Mouse (Mus musculus) lung, embryonic 14.5 days (tissue): Measurements from ENCODE around the gene Gm4894. TPM values are rescaled to one million over a fixed set of nuclear protein-coding genes. Genes with fewer than 3 reads are reported as not detected.

Source experiments
- ATAC-seq: fragments of 200-750 bp; cut with Nextera tagmentation; 2 replicates; pipeline ENCODE4 v1.8.0; 2017; ENCODE audit warnings: mild to moderate bottlenecking, moderate TSS enrichment, moderate library complexity; ENCODE audit not compliant: insufficient read depth
- DNase-seq: peaks from one replicate; pipeline ENCODE4 v3.0.0-alpha.2; 2015
- H3K27ac ChIP-seq: fragments of 300-500 bp; sonication (generic); 2 replicates; pipeline ENCODE4 v1.5.1; 2014; ENCODE audit warnings: low read depth, mild to moderate bottlenecking, moderate library complexity
- H3K27me3 ChIP-seq: fragments of 300-500 bp; sonication (generic); 2 replicates; pipeline ENCODE4 v1.6.1; 2014; ENCODE audit warnings: low read length, control low read depth; ENCODE audit not compliant: insufficient read depth
- H3K36me3 ChIP-seq: fragments of 300-500 bp; sonication (generic); 2 replicates; pipeline ENCODE4 v1.6.1; 2014; ENCODE audit warnings: control low read depth; ENCODE audit not compliant: insufficient read depth
- H3K4me1 ChIP-seq: fragments of 300-500 bp; sonication (generic); 2 replicates; pipeline ENCODE4 v1.6.1; 2014; ENCODE audit warnings: antibody characterized with exemption, control low read depth; ENCODE audit not compliant: insufficient read depth
- H3K4me2 ChIP-seq: fragments of 300-500 bp; sonication (generic); 2 replicates; pipeline ENCODE4 v1.6.1; 2014; ENCODE audit warnings: mild to moderate bottlenecking
- H3K4me3 ChIP-seq: fragments of 300-500 bp; sonication (generic); 2 replicates; pipeline ENCODE4 v1.5.1; 2014; ENCODE audit warnings: low read depth, low read length
- H3K9ac ChIP-seq: fragments of 300-500 bp; sonication (generic); 2 replicates; pipeline ENCODE4 v1.6.1; 2014
- H3K9me3 ChIP-seq: fragments of 300-500 bp; sonication (generic); 2 replicates; pipeline ENCODE4 v1.6.1; 2016; ENCODE audit warnings: low read depth, low read length, control low read depth
- CTCF ChIP-seq: IDR thresholded peaks from 2 replicates; pipeline ENCODE4 v1.5.1; 2016; ENCODE audit warnings: antibody characterized with exemption, low read depth
- WGBS: fragments of 180-500 bp; shearing (Covaris S2); extraction: QIAGEN DNeasy Blood & Tissue Kit; methylation state at CpG from one replicate; pipeline ENCODE4 v1.1.7; 2014; 5-methylcytosine and 5-hydroxymethylcytosine counted together
- polyA plus RNA-seq: library from polyadenylated mRNA; unstranded; fragments of >200 nt; fragmentation: Nextera tagmentation; extraction: Ambion mirVana; gene quantifications from 2 replicates; pipeline ENCODE4 v1.2.1, GENCODE M21; 2014

Gm4894 gene
- not detected in 2 replicates for polyA plus RNA-seq

DNA sequence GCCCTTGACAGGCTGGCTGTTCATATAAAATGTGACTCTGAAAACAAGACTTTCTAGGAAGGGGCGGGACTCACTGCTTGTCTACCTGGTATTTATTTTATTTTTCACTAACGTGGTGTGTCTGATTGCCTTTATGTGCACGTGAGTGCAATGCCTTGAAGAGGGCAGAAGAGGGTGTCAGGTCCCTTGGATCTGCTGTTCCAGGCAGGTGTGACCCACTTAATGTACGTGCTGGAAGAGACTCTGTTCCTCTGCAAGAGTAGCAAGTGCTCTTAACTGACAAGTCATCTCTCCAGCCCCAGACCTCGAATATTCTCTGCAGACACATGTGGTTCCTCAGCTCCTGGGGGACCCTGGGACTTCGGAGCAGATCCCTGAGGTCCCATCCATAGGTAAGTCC lies at the start of gene Gm4894:
Gene Gm4894, plus strand, starts transcription at position 301 of the 400 bp plus-strand sequence.
- DNase-seq, result no peak
- no peaks in the 10 kb centered on the region for H3K36me3 ChIP-seq
- no peak for ATAC-seq
- no peak within 1 kb of the TSS for H3K4me3 ChIP-seq
- H3K9me3 ChIP-seq, result no peaks in the 10 kb centered on the region
- no peak for TF ChIP-seq CTCF
- no peak within 1 kb of the TSS for H3K9ac ChIP-seq
- no peaks in the 10 kb centered on the region for H3K4me1 ChIP-seq
- H3K4me2 ChIP-seq, result no peak within 1 kb of the TSS
- no peaks in the 10 kb centered on the region for H3K27me3 ChIP-seq
- H3K27ac ChIP-seq, result no peak within 1 kb of the TSS
- 48% methylated on average over 6 of the region's 6 CpGs for WGBS

DNA sequence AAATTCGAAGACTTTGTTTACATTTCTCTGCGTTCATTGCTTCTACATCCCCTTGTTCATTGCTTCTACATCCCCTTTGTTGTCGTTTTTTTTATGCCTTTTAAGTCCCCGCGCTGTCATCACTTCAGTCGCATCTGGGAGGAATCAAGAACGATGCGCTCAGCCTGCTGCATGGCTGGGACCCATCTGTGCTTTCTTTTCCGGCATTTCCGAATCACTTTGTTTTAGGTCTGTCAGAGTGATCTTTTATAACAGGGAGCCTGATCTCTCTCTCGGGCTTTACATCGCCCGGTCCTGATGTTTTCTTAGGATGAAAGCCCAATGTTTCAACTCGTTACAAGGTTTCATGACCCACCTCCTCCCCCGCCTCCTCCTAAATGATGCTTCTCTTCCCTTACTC lies 44.0 kb upstream of the Gm4894 start:
- no peak for TF ChIP-seq CTCF
- Histone ChIP-seq H3K9ac (no peak overlapping the region), H3K27ac (no peak overlapping the region), H3K9me3 (no peaks in the 10 kb centered on the region), H3K27me3 (no peaks in the 10 kb centered on the region), H3K36me3 (no peaks in the 10 kb centered on the region), H3K4me2 (peak overlapping the region; percentile 27; the same call in 1 of the 2 replicates), H3K4me1 (no peaks in the 10 kb centered on the region), H3K4me3 (no peak overlapping the region)
- ATAC-seq (peak; percentile 56), DNase-seq (peak; percentile 58)
- 16% methylated on average over 15 of the region's 15 CpGs for WGBS

DNA sequence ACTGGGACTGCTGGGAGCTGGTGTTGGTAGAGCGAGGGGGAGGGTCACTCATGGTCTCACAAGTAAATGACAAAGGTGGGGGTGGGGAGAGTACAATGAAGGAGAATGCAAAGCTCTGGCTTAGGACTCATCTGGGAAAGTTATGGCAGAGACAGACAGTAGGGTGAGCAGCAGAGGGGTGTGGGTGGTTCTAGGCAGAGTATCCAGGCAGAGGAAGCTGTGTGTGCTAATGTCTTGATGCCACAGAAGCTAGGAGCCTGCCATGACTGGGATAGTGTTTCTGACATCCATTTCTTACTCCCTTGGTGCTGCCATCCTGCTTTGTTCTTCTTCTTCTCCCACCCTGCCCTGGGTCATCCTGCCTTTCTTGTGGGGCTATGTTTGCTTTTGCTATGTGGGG lies 38.8 kb upstream of the Gm4894 start:
- no peak overlapping the region for H3K4me2 ChIP-seq
- ATAC-seq (no peak), DNase-seq (no peak)
- no peak overlapping the region for H3K27ac ChIP-seq
- no peak overlapping the region for H3K4me3 ChIP-seq
- H3K9me3 ChIP-seq, result no peaks in the 10 kb centered on the region
- H3K27me3 ChIP-seq, result no peaks in the 10 kb centered on the region
- no peaks in the 10 kb centered on the region for H3K4me1 ChIP-seq
- 37% methylated on average over 1 of the region's 1 CpGs for WGBS
- no peak for TF ChIP-seq CTCF
- no peak overlapping the region for H3K9ac ChIP-seq
- no peaks in the 10 kb centered on the region for H3K36me3 ChIP-seq

DNA sequence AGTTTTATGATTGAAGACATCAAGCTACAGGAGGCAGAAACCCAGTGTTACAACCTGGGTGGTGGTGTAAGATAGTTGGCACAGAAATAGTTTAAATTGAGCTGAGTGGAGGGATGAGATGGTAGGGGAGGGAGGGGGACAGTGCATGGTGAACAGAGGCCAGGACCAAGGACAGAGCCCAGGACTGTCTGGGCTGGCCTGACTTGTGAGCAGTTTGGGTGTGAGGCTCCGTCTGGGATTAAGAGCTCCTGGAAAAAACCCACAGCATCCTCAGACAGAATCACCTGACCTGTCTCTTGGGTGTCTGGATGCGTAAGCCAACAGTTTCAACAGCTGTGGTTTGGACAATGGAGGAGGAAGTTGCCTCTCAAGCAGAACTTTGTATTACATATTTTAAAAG lies 35.6 kb upstream of the Gm4894 start:
- 26% methylated on average over 2 of the region's 2 CpGs for WGBS

DNA sequence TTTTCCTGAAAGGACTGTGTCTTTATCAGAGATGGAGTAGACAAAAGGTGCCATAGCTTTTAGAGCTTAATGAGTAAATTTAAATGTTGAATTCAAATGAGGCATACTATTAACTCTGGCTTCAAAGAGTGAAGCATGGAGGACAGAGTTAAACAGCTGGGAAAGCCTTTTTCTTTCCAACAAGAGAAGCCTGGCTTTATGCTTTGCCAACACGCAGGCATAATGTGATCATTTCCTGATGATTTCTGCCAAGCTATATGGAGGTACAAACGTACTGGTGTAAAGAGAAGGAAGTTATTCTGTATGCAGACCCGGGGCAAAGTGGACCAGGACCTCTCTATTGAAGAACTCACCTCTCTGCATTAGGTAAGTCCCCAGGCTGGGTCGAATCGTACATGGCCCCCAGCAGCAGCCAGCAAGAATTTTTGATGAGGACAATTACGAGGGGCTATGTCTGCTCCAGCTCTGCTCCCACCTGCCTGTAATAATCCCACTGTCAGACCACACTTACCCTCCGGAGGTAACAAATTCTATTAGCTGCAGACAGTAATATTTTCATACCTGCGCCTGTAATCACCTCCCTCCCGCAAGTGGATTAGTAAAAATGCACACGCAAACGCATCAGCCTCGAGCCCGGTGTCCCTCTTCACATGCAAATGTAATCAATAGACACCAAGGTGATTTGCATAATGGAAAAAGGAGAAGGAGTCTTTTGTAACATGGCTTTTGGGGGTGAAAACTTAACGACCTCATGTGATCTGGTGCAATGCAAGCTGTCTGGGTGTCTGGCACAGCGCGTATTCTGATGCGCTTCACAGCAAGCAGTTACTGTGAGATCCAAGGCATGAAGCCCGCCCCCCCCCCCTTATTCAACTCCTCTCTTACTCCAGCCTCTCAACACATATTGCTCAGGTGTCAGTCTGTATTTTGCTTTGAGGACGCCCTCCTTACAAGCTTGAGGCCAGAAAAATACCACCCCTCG lies 32.4 kb upstream of the Gm4894 start:
- no peak for ATAC-seq
- Histone ChIP-seq H3K9ac (no peak overlapping the region), H3K4me2 (no peak overlapping the region), H3K9me3 (no peaks in the 10 kb centered on the region), H3K4me1 (no peaks in the 10 kb centered on the region), H3K27me3 (no peaks in the 10 kb centered on the region), H3K4me3 (no peak overlapping the region), H3K27ac (no peak overlapping the region), H3K36me3 (no peaks in the 10 kb centered on the region)
- no peak for DNase-seq
- no peak for TF ChIP-seq CTCF
- WGBS, result 79% methylated on average over 20 of the region's 20 CpGs

More for the DNA sequence above, 35.6 kb upstream of the Gm4894 start:
- DNase-seq, result peak; percentile 63
- Histone ChIP-seq H3K27ac (no peak overlapping the region), H3K36me3 (no peaks in the 10 kb centered on the region), H3K4me3 (no peak overlapping the region), H3K9ac (no peak overlapping the region), H3K4me1 (no peaks in the 10 kb centered on the region), H3K4me2 (no peak overlapping the region), H3K9me3 (no peaks in the 10 kb centered on the region), H3K27me3 (no peaks in the 10 kb centered on the region)
- TF ChIP-seq CTCF, result no peak
- ATAC-seq, result no peak

DNA sequence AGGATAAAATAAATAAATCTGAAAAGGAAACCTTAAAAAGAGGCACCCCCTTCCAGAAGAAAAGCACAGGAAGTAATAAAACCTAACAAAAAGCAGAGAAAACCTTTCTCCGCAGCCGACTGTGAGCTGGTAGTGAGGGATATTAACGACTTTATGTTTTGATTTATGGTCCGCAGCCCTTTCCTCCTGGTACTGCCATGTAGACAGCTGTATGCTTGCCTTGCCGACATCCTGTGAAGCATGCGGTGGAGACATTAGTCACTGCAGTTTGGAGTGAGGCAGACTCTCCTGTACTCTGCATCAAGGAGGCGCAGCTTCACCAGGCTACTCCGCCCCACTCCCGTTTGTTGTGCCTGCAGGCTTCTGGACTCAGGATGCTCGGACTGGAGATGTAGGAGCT lies 25.8 kb upstream of the Gm4894 start:
- Histone ChIP-seq H3K9me3 (no peaks in the 10 kb centered on the region), H3K4me3 (no peak overlapping the region), H3K27ac (no peak overlapping the region), H3K36me3 (no peaks in the 10 kb centered on the region), H3K27me3 (no peaks in the 10 kb centered on the region), H3K9ac (no peak overlapping the region), H3K4me2 (no peak overlapping the region), H3K4me1 (no peaks in the 10 kb centered on the region)
- ATAC-seq (no peak), DNase-seq (no peak)
- no peak for TF ChIP-seq CTCF
- 58% methylated on average over 10 of the region's 10 CpGs for WGBS

DNA sequence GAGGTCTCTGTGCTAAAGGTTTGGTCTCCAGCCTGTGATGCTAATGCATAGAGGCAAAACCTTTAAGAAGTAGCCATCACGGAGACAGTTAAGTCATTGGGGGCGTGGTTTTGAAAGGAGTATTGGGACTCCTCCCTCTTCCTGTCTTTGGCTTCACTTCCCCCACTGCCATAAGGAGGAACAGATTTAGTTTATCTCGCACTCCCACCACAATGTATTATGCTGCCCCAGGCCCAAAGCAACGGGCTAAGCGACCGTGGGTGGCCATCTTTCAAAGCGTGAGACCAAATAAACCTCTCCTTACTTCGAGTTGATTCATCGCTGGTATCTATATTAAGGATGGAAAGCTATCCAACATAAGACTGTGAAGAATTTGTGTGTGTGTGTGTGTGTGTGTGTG lies 22.9 kb upstream of the Gm4894 start:
- Histone ChIP-seq H3K4me2 (no peak overlapping the region), H3K9me3 (no peaks in the 10 kb centered on the region), H3K36me3 (no peaks in the 10 kb centered on the region), H3K27me3 (no peaks in the 10 kb centered on the region), H3K27ac (no peak overlapping the region), H3K4me1 (no peaks in the 10 kb centered on the region), H3K9ac (no peak overlapping the region), H3K4me3 (no peak overlapping the region)
- WGBS, result 65% methylated on average over 9 of the region's 9 CpGs
- TF ChIP-seq CTCF, result no peak
- DNase-seq (peak; percentile 17), ATAC-seq (no peak)
